Mouse (Mus musculus) hindbrain, embryonic 12.5 days (tissue): ENCODE data around the gene Glt8d1. TPM values are rescaled to one million over a fixed set of nuclear protein-coding genes. Genes with fewer than 3 reads are reported as not detected.

Source experiments
- ATAC-seq: fragments of 200-750 bp; cut with Nextera tagmentation; 2 replicates; pipeline ENCODE4 v1.8.0; 2017; ENCODE audit warnings: moderate TSS enrichment; ENCODE audit not compliant: low FRiP score
- H3K27ac ChIP-seq: fragments of 300-500 bp; sonication (generic); 2 replicates; pipeline ENCODE4 v1.5.1; 2016; ENCODE audit warnings: mild to moderate bottlenecking
- H3K27me3 ChIP-seq: fragments of 300-500 bp; sonication (generic); 2 replicates; pipeline ENCODE4 v1.6.1; 2016; ENCODE audit warnings: mild to moderate bottlenecking
- H3K36me3 ChIP-seq: fragments of 300-500 bp; sonication (generic); 2 replicates; pipeline ENCODE4 v1.6.1; 2016; ENCODE audit warnings: mild to moderate bottlenecking
- H3K4me1 ChIP-seq: fragments of 300-500 bp; sonication (generic); 2 replicates; pipeline ENCODE4 v1.6.1; 2016
- H3K4me2 ChIP-seq: fragments of 300-500 bp; sonication (generic); replicated peaks from 2 replicates; pipeline ENCODE4 v1.6.1; 2016; ENCODE audit warnings: mild to moderate bottlenecking
- H3K4me3 ChIP-seq: fragments of 300-500 bp; sonication (generic); 2 replicates; pipeline ENCODE4 v1.5.1; 2016; ENCODE audit warnings: mild to moderate bottlenecking
- H3K9ac ChIP-seq: fragments of 300-500 bp; sonication (generic); 2 replicates; pipeline ENCODE4 v1.6.1; 2016; ENCODE audit warnings: mild to moderate bottlenecking, moderate library complexity
- H3K9me3 ChIP-seq: fragments of 300-500 bp; sonication (generic); replicated peaks from 2 replicates; pipeline ENCODE4 v1.6.1; 2016; ENCODE audit warnings: mild to moderate bottlenecking
- WGBS: fragments of 180-500 bp; shearing (Covaris S2); methylation state at CpG from one replicate; pipeline ENCODE4 v1.1.7; 2016; 5-methylcytosine and 5-hydroxymethylcytosine counted together
- polyA plus RNA-seq: library from polyadenylated mRNA; unstranded; fragments of >200 nt; fragmentation: Nextera tagmentation; extraction: Ambion mirVana; gene quantifications from 2 replicates; pipeline ENCODE4 v1.2.1, GENCODE M21; 2016

The Glt8d1 gene
- 73.0 and 76.5 TPM in 2 replicates for polyA plus RNA-seq

DNA sequence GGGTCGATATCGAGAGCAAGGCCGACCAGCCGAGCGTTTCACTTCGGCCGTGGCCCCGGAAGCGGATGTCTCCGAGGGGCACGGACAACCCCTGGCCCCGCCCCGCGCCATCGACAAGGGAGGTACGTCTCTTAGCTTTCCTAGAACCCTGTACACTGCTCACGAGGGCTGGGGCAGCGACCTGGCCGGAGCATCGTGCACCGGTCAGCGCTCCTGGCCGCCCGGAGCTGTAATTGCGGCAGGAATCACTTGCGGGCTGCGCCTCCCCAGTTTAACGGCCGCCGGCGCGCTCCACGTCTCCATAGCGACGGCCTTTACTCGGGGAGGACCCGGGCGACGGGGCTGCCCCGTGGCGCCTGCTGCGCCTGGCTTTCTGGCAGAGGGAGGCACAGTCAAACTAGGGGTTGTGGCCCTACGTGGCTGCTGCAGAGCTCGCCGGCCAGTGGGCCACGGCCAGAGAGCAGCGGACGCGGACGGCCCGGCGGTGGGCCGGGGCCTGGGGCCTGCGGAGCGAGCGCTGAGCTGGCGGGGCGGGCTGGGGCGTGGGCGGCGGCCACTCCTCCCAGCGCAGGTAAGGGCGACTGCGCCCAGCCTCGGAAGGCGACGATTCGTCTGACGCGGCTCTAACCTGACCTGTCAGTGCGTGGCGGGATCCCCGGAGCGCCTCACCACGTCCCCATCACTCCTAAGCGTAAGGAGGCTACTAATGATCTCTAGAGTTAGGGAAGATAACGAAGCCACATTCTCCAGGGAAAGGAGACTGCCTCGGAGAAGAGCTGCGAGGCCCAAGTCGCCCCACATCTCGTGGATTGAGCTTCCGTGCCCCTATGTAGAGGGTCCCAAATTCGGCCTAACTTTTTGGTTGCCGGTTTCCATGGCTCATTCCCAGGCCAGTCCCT, at the start of gene Glt8d1, which contains the start of gene Spcs1:
TSS of gene Glt8d1 (plus strand) at position 94 of the 899 bp plus-strand sequence.
TSS of gene Spcs1 (minus strand) at position 366 of the 899 bp plus-strand sequence.
- Histone ChIP-seq H3K27ac (peak within 1 kb of the TSS; percentile 95), H3K4me2 (peak within 1 kb of the TSS; percentile 79), H3K36me3 (peaks cover 9% of the 10 kb centered on the region), H3K9ac (peak within 1 kb of the TSS; percentile 92), H3K4me1 (peaks cover 15% of the 10 kb centered on the region), H3K9me3 (no peaks in the 10 kb centered on the region), H3K4me3 (peak within 1 kb of the TSS; percentile 97), H3K27me3 (no peaks in the 10 kb centered on the region)
- 1% methylated on average over 74 of the region's 84 CpGs for WGBS
- peak; percentile 93 for ATAC-seq

DNA sequence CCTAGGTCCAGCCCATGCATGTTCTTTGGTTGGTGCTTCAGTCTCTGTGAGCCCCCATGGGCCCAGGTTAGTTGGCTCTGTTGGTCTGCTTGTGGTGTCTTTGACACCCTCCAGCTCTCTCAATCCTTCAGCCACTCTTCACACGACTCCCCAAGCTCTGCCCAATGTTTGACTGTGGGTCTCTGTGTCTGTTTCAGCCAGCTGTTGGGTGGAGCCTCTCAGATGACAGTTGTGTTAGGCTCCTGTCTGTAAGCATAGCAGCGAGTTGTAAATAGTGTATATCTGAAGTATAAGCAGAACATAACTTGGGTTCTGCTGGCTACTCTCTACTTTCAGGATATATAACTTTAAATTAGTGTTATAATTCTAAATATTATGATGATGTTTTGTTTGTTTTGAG, 42.7 kb upstream of the Glt8d1 start:
- no peak for ATAC-seq
- no peak overlapping the region for H3K27ac ChIP-seq
- 80% methylated on average over 2 of the region's 2 CpGs for WGBS
- H3K4me3 ChIP-seq, result no peak overlapping the region
- H3K9me3 ChIP-seq, result no peaks in the 10 kb centered on the region
- H3K4me1 ChIP-seq, result no peaks in the 10 kb centered on the region
- H3K27me3 ChIP-seq, result no peaks in the 10 kb centered on the region
- no peak overlapping the region for H3K4me2 ChIP-seq
- no peak overlapping the region for H3K9ac ChIP-seq
- H3K36me3 ChIP-seq, result peaks cover 24% of the 10 kb centered on the region

DNA sequence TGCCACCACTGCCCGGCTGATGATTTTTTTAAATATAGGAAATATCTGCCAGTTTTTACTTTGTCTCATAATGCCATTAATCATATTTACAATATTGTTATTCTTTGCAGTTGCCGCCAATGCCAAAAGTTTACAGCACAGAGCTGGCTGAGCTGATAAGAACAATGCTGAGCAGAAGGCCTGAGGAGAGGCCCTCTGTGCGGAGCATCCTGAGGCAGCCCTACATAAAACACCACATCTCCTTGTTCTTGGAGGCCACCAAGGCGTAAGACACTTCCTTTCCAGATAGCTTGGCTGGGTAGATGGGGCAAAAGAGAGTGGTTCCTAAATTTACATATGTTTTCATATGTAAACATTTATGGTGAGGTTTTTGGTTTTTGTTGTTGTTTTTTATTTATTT, 42.2 kb upstream of the Glt8d1 start:
- no peaks in the 10 kb centered on the region for H3K9me3 ChIP-seq
- H3K36me3 ChIP-seq, result peaks cover 24% of the 10 kb centered on the region
- no peak overlapping the region for H3K27ac ChIP-seq
- 94% methylated on average over 4 of the region's 4 CpGs for WGBS
- H3K27me3 ChIP-seq, result no peaks in the 10 kb centered on the region
- no peaks in the 10 kb centered on the region for H3K4me1 ChIP-seq
- H3K4me3 ChIP-seq, result no peak overlapping the region
- no peak for ATAC-seq
- H3K4me2 ChIP-seq, result no peak overlapping the region
- H3K9ac ChIP-seq, result no peak overlapping the region

DNA sequence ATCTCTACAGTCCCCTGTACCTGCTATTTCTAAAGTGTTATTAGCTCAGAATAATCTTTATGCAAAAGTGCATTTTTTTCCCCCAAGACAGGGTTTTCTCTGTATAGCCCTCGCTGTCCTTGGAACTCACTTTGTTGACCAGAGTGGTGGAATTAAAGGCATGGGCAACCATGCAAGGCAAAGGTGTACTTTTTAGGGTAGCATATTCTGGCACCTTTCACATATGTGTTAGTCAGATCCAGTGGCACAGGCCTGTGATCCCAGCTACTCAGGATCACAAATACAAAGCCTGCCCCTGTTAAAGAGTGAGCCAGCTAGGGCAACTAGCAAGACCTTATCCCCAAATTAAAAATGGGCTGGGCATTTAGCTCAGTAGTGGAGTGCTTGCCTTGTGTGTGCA, 40.8 kb upstream of the Glt8d1 start:
- no peak overlapping the region for H3K4me3 ChIP-seq
- H3K4me1 ChIP-seq, result no peaks in the 10 kb centered on the region
- H3K27ac ChIP-seq, result no peak overlapping the region
- no peaks in the 10 kb centered on the region for H3K9me3 ChIP-seq
- no peak overlapping the region for H3K4me2 ChIP-seq
- peaks cover 20% of the 10 kb centered on the region for H3K36me3 ChIP-seq
- no peak for ATAC-seq
- WGBS, result 88% methylated on average over 1 of the region's 1 CpGs
- no peaks in the 10 kb centered on the region for H3K27me3 ChIP-seq
- no peak overlapping the region for H3K9ac ChIP-seq

DNA sequence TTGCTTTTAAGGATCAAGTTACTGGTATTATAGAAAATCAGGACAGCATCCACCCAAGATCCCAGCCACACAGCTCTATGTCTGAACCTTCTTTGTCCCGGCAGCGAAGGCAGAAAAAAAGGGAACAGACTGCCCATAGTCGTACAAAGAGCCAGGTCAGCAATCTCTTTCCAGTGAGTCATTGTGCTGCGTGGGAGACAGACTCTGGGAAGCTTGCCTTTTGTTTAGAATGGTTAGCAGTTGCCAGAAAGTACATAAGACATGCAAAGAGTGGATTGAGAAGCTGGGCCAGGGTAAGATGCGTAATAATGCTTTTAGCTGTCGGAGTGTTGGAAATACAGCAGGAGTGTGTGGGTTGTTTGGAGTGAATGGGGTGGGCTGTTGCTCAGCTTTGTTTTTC, 27.0 kb upstream of the Glt8d1 start:
- H3K27ac ChIP-seq, result peak overlapping the region; percentile 62; the same call in 1 of the 2 replicates
- ATAC-seq, result no peak
- peaks cover 52% of the 10 kb centered on the region for H3K36me3 ChIP-seq

DNA sequence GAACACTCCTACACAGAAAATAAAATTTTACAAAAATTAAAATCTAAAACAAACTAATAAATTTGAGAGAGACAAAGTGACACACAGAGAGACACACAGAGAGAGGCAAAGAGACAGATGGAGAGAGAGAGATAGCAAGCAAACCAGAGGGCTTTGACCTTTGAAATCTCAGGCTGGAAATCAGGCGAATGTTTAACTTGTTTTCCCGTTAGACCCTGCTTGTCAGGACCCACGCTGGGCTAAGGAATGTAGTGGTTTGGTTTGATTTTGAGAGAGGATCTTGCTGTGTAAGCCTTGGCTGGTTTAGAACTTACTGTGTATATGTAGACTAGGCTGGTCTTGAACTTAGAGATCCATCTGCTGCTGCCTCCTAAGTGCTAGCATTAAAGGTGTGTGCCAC, 25.0 kb upstream of the Glt8d1 start:
- no peak overlapping the region for H3K9ac ChIP-seq
- no peak overlapping the region for H3K4me3 ChIP-seq
- H3K27me3 ChIP-seq, result no peaks in the 10 kb centered on the region
- no peak overlapping the region for H3K27ac ChIP-seq
- no peak for ATAC-seq
- WGBS, result 84% methylated on average over 3 of the region's 3 CpGs
- no peak overlapping the region for H3K4me2 ChIP-seq
- peaks cover 45% of the 10 kb centered on the region for H3K36me3 ChIP-seq
- H3K4me1 ChIP-seq, result 0 out of 2 replicates have a peak, but pooled peaks cover 2% of the 10 kb centered on the region
- H3K9me3 ChIP-seq, result no peaks in the 10 kb centered on the region

More for the DNA sequence above, 27.0 kb upstream of the Glt8d1 start:
- H3K9me3 ChIP-seq, result no peaks in the 10 kb centered on the region
- 42% methylated on average over 6 of the region's 6 CpGs for WGBS
- no peak overlapping the region for H3K4me2 ChIP-seq
- H3K4me1 ChIP-seq, result 0 out of 2 replicates have a peak, but pooled peaks cover 2% of the 10 kb centered on the region
- H3K27me3 ChIP-seq, result no peaks in the 10 kb centered on the region
- H3K9ac ChIP-seq, result no peak overlapping the region
- no peak overlapping the region for H3K4me3 ChIP-seq

DNA sequence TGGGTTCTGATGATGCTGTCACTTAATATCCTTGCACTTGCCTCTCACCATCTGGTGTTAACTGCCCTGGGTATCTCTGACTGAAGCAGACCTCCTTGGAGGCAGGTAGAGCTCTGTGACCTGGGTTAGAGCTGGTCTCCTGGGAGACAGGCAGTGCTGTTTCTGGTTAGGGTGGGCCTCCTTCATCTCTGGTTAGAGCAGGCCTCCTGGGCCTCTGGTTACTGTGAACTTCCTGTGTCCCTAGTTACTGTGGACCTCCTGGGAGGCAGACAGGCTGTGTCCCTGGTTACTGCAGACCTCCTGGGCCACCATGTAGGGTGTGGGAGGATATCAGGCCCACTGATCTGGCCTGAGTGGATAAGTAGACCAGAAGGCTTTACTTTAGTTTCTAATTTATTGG, 4.8 kb upstream of the Glt8d1 start:
- H3K36me3 ChIP-seq, result peaks cover 8% of the 10 kb centered on the region; the same call in 1 of the 2 replicates
- no peak for ATAC-seq
- H3K4me2 ChIP-seq, result no peak overlapping the region
- H3K4me3 ChIP-seq, result no peak overlapping the region
- no peaks in the 10 kb centered on the region for H3K27me3 ChIP-seq
- H3K27ac ChIP-seq, result no peak overlapping the region
- no peak overlapping the region for H3K9ac ChIP-seq
- H3K9me3 ChIP-seq, result no peaks in the 10 kb centered on the region
- H3K4me1 ChIP-seq, result peaks cover 9% of the 10 kb centered on the region

DNA sequence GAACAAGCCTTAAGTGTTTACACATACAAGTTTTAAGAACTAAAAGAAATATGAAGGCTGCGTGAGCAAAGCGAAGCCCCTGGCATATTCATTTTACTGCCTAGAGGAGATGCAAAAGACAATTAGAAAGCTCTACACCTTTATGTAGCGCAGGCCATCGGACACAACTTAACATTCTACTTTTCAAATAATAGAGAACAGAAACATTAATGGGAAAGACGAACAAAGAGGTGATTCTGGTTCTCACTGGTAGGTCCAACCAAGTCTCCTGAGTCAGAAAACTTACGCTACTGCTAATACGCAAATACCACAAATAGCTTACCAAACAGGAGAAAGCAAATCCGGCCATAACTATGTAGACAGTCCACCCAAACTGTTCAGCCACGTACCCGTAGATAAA, 844 bp upstream of the Glt8d1 start:
- no peaks in the 10 kb centered on the region for H3K9me3 ChIP-seq
- H3K9ac ChIP-seq, result peak overlapping the region; percentile 92
- H3K27ac ChIP-seq, result no peak overlapping the region
- WGBS, result 68% methylated on average over 10 of the region's 10 CpGs
- H3K36me3 ChIP-seq, result peaks cover 8% of the 10 kb centered on the region; the same call in 1 of the 2 replicates
- peaks cover 15% of the 10 kb centered on the region for H3K4me1 ChIP-seq
- H3K27me3 ChIP-seq, result no peaks in the 10 kb centered on the region
- H3K4me2 ChIP-seq, result peak overlapping the region; percentile 79
- peak overlapping the region; percentile 97 for H3K4me3 ChIP-seq
- ATAC-seq, result no peak

DNA sequence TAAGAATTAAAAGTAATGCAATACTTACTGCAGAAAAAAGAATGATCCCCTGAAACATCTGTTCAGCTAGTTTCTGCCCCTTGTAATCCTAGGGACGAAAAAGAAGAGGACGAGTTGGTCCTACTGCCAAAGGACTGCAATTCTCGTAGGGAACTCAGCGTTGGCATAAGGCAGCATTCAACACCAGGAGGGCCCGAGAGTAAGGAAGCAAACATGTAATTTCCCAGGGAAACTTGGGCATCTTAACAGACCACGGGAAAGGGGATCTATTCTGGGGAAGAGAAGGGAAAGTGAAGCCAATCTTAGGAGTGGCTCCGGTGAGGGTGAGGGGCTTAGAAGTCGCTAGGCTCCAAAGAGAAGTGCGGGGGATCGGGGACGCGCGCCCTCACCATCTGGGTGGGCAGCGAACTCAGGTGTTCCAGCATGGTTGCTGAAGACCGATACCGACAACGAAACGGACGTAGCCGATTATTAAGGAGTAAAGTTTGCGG, 339 bp upstream of the Glt8d1 start:
- peak overlapping the region; percentile 92 for H3K9ac ChIP-seq
- peak; percentile 39; the same call in 1 of the 2 replicates for ATAC-seq
- under 1% methylated on average over 21 of the region's 21 CpGs for WGBS
- H3K27ac ChIP-seq, result peak overlapping the region; percentile 95; the same call in 1 of the 2 replicates
- H3K4me3 ChIP-seq, result peak overlapping the region; percentile 97
- H3K4me1 ChIP-seq, result peaks cover 15% of the 10 kb centered on the region
- H3K9me3 ChIP-seq, result no peaks in the 10 kb centered on the region
- no peaks in the 10 kb centered on the region for H3K27me3 ChIP-seq
- peaks cover 8% of the 10 kb centered on the region; the same call in 1 of the 2 replicates for H3K36me3 ChIP-seq
- peak overlapping the region; percentile 79 for H3K4me2 ChIP-seq

DNA sequence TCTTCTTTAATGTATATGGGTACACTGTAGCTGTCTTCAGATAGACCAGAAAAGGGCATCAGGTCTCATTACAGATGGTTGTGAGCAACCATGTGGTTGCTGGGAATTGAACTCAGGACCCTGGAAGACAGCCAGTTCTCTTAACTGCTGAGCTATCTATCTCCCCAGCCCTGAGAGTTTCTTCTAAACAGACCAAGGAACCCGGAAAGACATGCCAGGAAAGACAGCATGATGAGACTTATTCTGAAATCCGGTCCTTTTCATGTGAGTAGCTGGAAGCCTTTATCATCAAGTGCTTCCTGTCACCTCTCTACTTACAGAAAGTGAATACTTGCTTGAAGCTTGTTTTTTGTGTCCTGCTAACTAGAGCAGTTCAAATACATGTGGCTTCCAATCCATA, 3.3 kb downstream of the Glt8d1 start:
- Histone ChIP-seq H3K36me3 (peaks cover 28% of the 10 kb centered on the region), H3K27me3 (no peaks in the 10 kb centered on the region), H3K9me3 (no peaks in the 10 kb centered on the region), H3K27ac (no peak overlapping the region), H3K9ac (no peak overlapping the region), H3K4me2 (no peak overlapping the region), H3K4me3 (no peak overlapping the region), H3K4me1 (peaks cover 15% of the 10 kb centered on the region)
- WGBS, result 92% methylated on average over 2 of the region's 2 CpGs
- ATAC-seq, result no peak

DNA sequence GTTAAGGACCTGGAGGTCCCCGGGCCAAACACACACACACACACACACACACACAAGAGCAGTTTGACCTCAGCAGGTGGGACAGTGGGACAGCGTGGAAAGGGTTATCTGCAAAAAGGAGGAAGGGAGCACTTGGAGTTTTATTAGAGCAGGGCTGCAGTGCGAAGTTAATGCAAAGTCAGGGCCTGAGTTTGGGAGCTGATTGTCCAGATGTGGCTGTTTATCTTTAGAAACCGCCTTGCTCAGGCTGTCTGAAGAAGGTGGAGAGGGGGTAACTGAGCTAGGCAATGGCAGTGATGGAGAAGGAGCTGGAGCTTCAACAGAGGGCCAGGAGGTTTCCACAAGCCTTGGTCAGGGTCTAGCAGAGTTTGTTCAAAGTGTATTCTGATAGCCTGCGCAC, 5.6 kb downstream of the Glt8d1 start:
- no peak for ATAC-seq
- H3K9me3 ChIP-seq, result no peaks in the 10 kb centered on the region
- H3K4me1 ChIP-seq, result peaks cover 5% of the 10 kb centered on the region
- 88% methylated on average over 5 of the region's 5 CpGs for WGBS
- H3K9ac ChIP-seq, result no peak overlapping the region
- peaks cover 49% of the 10 kb centered on the region for H3K36me3 ChIP-seq
- H3K27me3 ChIP-seq, result no peaks in the 10 kb centered on the region
- H3K4me2 ChIP-seq, result no peak overlapping the region
- H3K4me3 ChIP-seq, result no peak overlapping the region
- H3K27ac ChIP-seq, result no peak overlapping the region

DNA sequence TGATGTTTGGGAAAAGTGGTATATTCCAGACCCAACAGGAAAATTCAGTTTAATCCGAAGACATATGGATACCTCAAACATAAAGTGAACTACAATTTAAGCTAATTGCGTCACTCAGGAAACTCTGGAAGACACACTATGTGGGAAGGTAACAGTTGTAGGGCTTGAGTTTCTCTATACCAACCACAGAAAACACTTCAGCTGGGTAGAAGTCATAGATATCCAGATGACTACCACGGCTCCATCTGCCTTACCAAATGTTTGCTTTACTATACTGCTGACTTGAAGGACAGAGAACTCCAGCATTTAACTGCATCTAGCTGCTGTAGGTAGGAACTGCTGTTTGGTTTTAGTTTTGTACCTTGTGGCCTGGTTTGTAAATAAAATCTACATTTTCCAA, 10.4 kb downstream of the Glt8d1 start:
- no peak overlapping the region for H3K27ac ChIP-seq
- H3K9ac ChIP-seq, result no peak overlapping the region
- H3K9me3 ChIP-seq, result no peaks in the 10 kb centered on the region
- H3K4me2 ChIP-seq, result no peak overlapping the region
- WGBS, result 95% methylated on average over 3 of the region's 3 CpGs
- no peaks in the 10 kb centered on the region for H3K4me1 ChIP-seq
- peaks cover 93% of the 10 kb centered on the region for H3K36me3 ChIP-seq
- H3K27me3 ChIP-seq, result no peaks in the 10 kb centered on the region
- no peak overlapping the region for H3K4me3 ChIP-seq
- ATAC-seq, result no peak
